Mouse (Mus musculus) ZHBTc4 (cell line): ENCODE measurements around the gene 2410015M20Rik.
"Not testable (repeated sequence)": the region's sequence is repeated elsewhere in the genome, so short reads cannot be mapped to it uniquely, and the experiment has no call there.

Experiments
- DNase-seq: peaks from one replicate; pipeline ENCODE4 v3.0.0-alpha.2; 2011; ENCODE audit warnings: low read depth, low spot score

Gene 2410015M20Rik

DNA sequence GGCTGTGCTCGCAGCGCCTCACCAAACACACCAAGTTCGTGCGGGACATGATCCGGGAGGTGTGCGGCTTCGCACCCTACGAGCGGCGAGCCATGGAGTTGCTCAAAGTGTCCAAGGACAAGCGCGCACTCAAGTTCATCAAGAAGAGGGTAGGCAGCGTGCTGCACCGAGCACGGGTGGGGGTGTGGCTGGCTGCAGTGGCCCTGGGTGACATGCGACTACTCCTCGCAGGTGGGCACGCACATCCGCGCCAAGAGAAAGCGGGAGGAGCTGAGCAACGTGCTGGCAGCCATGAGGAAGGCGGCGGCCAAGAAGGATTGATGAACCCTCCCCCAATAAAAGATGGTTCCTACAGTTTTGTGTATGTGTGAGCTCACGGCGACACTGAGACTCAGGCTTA lies 4.3 kb upstream of the 2410015M20Rik start:
- DNase-seq, result peak; percentile 85

DNA sequence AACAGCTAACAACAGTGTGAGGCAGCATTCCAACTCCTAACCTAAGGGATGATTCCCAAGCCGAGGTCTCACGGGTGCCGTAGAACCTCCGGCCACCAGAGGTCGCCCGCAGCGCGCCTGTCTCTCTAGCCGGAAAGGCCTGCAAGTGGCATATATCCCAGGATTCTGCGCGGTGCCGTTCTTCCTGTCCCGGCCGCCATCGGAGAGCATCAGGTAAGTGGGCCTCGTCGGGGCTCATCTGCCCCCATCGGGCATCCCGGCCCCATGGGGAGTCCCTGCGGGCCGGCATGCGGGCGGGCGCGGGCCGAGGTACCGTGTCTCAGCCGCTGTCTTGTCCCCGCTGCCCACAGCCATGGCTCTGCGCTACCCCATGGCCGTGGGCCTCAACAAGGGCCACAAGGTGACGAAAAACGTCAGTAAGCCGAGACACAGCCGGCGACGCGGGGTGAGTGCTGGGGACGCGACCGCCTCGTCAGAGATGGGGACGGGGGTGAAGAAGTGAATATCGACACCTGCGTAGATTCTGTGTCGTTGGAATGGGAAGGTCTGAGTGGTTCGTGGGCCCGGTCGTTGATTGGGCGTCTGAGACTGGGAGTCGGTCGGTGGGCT lies 3.8 kb upstream of the 2410015M20Rik start, which contains the start of gene Rpl36:
Gene Rpl36, plus strand, starts transcription at position 181 of the 609 bp plus-strand sequence.
- DNase-seq, result peak; percentile 96

DNA sequence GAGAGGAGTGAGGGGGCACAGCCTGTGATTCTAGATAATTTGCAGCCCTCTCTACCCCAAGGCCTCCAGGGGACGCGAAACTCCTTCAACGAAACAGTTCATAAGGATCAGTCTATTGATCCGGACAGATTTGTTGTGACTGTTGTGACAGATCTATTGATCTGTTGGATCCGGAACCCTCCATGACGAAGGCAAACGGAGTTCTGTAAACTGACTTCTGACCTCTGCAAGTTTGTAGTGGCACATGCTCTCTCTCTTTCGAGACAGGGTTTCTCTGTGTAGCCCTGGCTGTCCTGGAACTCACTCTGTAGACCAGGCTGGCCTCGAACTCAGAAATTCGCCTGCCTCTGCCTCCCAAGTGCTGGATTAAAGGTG lies 3.0 kb upstream of the 2410015M20Rik start:
- DNase-seq, result not testable (repeated sequence)

DNA sequence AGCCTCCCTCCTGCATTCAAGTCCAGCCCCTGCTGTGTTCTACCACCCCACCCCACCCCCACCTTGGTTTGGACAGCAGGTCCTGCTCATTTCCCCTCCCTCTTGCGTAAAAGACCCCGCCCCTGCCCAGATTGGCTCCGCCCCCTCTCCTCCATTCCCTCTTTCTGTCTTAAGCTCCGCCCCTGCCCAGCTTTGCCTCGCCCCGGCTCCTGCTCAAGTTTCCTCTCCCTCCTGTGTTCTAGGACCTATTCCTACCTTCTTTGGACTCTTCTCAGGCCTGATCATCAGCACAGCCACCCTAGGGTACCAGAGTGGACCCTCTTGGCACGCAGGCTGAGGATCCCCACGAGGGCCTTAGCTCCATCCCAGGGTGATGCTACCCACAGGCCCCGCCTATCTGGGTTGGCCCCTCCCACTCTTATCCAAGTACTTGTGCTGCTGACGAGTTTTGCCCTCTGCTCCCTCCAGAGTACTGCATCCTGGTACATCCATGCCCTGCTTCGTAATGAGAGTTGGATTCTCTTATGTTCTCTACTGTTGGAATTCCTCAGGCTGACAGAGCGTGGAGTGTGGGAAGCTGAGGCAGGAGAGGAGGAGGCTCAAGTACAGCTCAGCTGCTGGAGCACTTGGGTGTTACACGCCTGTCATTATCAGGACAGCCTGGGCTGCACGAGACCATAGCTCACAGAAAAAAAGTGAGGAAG lies 2.4 kb upstream of the 2410015M20Rik start:
- peak; percentile 97 for DNase-seq

DNA sequence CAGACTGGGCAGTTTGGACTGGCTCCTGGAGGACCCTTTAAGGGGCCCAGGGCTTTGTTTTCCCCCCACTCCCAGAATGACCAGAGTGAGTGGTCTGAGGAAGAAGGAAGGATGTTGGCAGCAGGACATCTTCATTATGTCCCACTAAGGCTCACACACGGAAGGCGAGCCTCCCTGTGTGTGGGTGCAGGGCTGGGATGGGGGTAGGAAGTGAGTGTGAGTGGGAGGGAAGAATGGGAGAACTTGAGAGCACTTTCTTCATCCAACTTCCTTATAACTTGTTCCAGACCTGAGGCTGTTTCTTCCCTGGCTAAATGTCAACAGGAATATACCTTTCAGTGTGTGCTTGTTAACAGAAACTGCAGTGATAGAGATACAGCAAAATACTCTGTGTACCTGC lies 1.8 kb upstream of the 2410015M20Rik start:
- DNase-seq, result no peak

DNA sequence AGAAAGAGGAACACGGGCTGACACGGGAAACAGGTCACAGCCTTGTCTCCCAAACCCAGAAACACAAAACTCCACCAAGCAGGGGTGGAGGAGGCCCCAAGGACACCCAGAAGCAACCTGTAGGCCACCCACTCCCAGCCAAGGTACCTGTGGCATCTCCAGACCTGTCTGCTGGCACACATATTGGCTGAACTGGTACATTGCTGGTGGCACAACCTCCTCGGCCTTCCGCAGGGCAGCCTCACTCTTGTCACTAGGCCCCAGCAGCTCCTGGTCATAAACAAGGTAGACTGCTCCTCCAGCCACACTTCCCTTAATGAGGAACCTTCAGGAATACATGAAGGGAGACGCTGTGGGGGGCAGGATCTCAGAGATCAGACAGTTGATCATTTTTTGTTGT lies 872 bp downstream of the 2410015M20Rik start:
- DNase-seq, result no peak

DNA sequence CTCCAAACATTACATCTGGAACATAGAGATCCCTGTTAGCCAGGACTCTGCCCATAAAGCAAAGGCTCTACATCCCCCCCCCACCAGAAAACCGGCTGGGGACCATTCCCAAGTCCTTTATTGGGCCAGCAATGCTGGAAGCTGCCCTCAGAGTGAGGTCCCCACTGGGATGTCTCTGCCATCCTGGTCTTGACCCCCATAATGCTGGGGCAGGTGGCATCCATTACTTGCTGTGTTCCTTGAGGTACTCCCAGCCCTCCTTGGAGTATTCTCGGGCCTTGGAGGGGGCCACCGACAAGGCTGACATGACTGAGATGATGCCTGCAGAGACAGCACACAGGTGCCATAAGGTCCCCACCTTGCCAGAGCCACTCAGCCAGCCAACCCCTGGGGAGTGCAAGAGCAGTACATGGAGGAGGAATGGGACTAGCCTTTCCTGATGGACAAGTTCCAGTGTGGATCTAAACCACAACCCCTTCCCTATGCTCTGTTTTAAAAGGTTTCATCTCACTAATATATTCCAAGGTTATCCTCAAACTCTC lies 2.0 kb downstream of the 2410015M20Rik start:
- no peak for DNase-seq

DNA sequence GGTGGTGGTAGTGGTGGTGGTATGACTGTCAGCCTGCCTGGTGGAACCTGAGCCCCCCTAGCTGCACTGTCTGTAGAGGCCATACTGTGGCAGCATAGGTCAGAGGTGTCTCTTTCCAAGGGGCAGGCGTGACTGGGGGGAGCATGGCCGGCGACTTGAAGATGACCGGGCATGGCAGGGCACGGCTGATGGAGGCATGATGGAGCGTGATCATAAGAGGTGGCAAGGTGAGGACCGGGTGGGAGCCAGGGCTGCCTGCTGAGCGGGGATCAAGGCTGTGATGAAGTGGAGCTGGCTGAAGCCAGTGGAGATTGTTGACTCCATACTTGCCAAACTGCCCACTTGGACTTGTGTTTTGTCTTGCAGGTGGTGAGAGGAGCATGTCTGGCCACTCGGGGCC lies 4.1 kb downstream of the 2410015M20Rik start:
- DNase-seq, result no peak

DNA sequence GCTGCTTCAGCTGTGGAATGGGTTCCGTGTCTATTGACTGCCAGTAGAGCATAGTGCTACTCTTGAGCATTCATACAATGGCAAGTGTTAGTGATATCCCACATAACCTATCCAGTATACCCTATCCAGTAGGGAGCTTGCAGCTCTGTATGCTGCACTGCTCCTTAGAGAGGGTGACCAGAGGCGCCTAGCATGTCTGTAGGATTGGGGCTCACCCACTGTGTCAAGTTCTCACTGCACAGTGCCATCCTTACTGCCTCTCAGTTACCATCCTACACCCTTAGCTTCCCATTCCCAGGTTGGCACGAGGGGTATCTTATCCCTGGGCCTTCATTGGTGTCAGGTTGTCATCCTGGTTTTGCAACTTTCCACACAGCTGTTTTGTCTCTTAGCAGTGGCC lies 5.1 kb downstream of the 2410015M20Rik start:
- no peak for DNase-seq

DNA sequence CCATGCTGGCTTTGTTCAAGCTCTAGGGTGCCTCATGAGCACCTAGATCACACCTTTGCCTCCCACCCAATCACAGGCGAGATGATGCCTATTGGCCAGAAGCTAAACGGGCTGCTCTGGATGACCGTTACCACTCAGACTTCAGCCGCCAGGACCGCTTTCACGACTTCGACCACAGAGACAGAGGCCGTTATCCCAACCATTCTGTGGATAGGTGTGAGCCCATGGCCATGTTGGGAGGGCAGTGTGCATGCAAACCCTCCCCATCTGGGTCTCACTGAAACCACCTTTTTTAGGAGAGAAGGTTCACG lies 5.5 kb downstream of the 2410015M20Rik start:
- no peak for DNase-seq

DNA sequence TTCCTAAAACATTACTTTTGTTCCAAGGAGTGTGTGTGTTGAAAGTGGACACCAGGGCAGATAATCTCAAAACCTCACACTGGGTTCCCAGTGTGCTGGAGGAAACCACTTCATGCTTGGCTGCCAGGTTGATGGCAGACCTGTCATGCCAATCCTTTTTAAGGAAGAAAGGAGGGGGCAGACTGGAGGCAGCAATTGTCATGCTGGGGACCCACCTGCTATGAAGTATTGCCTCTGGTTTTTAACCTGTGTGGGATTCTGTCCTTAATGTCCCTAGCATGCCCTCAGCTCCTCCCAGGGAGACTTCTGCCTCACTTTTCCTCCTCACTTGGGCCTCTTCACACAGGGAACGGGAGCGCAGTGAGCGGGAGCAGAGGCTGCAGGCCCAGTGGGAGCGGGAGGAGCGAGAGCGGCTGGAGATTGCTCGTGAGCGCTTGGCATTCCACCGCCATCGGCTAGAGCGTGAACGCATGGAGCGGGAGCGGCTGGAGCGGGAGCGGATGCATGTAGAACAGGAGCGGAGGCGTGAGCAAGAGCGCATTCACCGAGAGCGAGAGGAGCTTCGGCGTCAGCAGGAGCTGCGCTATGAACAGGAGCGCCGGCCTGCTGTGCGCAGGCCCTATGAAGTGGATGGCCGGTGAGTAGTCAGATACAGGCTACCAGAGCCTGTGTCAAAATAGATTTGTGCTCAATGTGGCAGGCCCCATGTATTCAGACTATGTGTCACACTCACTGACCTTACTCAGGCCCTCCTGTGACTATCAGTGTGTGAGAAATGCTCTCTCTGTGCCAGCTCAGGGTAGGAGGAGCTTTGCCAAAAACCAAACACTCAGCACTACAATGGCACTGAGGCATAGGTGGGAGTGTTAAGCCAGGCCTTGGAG lies 6.1 kb downstream of the 2410015M20Rik start:
- peak; percentile 69 for DNase-seq

DNA sequence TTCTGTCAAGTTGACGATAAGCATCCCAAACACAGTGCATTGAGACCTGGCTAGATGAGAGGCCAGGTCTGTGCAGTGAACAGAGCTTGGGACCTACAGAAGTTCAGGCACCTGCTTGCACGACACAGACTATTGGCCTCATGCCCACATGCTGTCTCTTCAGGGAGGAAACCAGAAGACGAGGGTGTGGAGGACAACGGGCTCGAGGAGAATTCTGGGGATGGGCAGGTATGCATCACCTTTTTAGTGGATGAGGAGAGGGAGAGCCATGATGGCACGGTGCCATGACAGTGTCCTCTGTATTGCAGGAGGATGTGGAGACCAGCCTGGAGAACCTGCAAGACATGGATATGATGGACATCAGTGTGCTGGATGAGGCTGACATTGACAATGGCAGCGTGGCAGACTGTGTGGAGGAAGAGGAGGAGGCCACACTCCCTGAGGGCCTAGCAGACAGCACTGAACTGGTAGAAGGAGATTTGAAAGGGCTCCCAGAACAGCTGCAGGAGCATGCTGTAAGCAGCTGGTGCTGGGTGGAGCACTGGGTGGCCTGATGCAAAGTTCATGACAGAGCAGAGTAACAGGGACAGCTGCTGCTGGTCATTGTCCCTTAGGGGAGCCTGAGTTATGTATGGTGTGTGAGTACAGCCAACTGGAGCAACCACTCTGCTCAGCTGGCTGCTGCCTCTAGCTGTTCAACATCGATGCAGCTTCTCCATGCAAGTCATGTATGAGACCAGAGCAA lies 15.9 kb downstream of the 2410015M20Rik start:
- no peak for DNase-seq

DNA sequence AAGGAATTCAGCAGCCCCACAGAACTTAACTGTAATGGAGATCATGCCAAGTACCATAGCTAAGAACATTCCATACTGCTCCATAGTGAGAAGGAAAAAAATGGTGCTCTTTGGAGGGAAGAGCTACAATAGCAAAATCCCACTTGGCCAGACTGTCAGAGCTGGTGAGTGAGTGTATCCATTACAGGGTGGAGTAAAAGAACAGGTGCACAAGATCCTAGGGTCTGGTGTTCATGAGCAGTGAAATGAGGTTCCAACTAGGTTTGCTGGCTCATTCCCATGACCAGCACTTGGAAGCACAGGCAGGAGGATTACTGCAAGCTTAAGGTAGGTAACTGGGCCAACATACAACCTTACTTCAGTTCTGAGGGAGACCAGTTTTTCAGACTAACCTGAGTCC lies 17.0 kb downstream of the 2410015M20Rik start:
- no peak for DNase-seq

DNA sequence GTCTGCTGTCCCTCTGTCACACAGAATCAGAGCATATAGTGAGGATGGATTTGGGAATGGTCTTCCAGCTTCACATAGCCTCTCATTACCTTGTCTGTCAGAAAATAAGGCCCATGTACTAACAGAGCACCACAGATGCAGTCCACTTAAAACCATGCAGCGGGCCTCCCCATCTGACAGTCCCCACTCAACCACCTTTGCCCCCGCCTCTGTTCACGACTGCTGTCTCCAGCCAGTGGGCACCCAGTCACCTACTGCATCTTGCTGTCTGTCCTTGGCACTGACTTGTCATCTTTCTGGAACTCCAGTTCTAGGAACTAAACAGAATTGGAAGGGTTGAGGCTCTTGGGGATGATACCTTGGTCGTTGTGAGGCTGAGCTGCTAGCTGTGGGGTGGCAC lies 20.6 kb downstream of the 2410015M20Rik start:
- DNase-seq, result no peak

DNA sequence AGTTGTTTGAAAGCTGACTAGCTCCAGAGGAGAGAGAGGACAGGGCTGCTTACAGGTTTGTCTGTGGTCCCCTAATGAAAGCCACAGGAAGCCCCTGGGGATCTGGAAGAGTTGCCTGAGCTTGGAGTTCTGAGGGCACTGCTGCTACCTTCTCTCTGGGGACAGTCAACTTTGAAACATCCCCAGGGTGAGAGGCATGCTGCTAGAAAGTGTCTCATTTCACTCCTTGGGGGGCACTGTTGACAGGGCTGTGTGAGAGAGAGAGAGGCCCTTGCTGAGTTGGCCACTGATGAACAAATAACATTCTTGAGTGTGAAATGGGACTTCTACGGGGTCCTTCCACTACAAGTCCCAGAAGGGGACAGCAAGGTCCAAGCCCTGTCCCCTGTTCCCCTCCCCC lies 21.8 kb downstream of the 2410015M20Rik start:
- no peak for DNase-seq

DNA sequence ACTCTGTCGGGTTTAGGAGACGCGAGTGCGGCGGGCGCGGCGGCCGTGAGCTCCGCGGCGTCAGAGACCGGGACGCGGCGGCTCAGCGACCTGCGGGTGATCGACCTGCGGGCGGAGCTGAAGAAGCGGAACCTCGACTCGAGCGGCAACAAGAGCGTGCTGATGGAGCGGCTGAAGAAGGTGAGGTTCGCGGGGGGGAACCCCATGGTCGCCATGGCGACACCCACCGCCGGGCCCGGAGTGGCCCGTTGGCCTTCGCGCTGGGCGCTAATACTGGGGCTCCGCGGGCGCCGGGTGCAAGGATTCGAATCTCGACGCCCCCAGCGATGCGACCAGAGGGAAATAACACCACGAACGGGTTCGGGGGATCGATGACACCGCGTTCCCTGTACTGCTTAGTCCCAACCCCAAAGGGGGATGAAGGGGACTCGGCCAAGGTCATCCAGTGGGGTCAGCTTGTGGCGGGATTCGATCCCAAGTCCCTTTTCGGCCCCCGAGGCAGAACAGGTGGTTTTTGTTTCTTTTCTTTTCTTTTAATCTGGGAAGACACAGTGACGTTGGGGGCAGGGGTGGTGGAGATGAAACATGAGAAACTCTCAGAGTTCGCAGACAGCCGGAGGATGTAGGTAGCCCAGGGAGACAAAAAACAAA lies 24.3 kb downstream of the 2410015M20Rik start:
- DNase-seq, result peak; percentile 46

DNA sequence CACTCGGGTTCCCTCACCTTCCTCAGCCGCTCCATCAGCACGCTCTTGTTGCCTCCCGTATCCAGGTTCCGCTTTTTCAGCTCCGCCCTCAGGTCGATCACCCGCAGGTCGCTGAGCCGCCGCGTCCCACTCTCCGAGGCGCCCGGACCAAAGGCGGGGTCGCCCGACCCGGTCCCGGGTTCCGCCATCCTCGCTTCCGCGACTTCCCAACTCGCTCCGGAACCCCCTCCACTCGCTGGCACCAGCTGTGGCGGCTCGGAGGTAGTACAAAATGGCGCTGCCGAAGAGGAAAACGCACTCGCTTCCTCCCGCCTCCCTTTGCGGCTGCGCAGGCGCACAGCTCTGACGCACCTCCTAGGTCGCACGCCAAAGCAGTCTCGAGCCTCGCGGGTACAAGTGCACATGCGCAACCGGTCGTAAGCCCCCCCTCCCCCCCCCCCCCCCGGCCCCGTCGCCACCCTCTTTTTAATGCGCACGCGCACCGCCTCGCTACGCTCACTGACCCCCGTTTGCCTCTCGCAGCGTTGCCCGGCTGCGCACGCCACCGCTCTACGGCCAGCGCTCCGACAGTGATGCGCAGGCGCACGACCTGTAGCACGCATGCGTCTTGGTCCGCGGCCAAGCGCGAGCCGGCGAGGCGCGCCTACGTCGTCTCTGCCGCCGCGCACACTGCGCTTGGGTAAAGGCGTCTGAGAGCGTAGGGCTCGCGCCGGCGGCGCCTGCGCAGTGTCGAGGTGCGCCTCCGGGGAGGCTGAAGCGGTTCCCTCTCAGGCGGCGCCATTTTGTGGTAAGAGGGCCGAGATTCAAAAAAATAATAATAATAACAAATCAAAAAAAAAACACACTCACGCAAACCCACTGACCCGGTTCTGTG lies 25.1 kb downstream of the 2410015M20Rik start, which contains the start of the genes Safb2 and Safb:
Gene Safb2, minus strand, starts transcription at position 329 of the 874 bp plus-strand sequence.
Gene Safb, plus strand, starts transcription at position 569 of the 874 bp plus-strand sequence.
- peak; percentile 100 for DNase-seq

DNA sequence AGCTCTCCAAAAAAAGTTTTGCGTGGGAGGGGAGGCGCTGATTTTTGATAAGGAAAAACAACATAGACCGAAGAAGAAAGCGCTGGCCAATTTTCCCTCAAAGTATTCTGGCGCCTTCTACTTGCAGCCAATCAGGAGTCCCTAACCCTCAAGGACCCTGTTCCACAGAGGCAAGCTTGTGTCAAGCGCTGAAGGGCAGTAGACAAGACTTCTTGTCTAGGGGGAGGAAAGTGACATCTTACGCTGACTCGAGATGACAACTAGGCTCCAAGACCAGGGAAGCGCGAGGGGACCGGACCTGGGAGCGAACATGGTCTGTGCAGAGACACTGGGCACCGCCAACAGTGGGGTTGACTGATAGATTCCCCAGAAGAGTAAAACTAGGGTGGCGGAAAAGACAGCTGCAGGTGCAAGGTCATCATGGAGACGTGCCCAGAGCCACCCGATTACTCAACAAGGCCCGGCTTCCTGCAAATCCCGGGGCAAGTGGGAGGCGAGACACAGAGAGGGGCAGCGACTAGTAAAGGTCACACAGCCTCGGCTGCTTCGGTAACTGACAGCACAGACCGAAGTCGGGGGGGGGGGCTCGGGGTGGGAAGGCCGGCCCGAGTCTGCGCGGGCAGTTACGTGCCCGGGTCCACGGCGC lies 25.8 kb downstream of the 2410015M20Rik start:
- no peak for DNase-seq

DNA sequence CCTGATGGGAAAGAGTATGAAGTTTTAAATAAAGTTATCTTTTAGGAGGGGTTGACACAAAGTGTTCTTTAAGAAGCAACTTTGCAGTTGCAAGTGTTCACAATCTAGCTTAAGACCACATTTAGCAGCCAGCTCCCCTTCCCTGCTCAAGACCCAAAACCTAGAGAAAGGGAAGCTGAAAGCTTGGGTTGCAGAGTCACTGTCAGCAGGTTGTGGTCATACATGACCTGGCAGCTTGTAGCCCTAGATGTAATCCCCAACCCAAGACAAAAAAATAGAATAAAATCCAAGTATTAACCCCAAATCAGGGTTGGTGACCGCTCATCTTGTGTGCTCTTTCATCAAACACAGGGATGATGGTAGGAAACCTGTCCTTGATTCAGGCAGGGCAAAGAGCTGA lies 26.5 kb downstream of the 2410015M20Rik start:
- no peak for DNase-seq
